Mouse (Mus musculus) thymus, adult 2 months (tissue): Measurements from ENCODE around the gene Kcnrg. TPM values are rescaled to one million over a fixed set of nuclear protein-coding genes. Genes with fewer than 3 reads are reported as not detected.

ENCODE experiments used
- DNase-seq: peaks from one replicate; pipeline ENCODE4 v3.0.0; 2021
- H3K27ac ChIP-seq: fragments of 200-500 bp; 2 replicates; pipeline ENCODE4 v1.5.1; 2012; ENCODE audit warnings: low read length, control low read depth; ENCODE audit not compliant: control insufficient read depth, insufficient read depth
- H3K27me3 ChIP-seq: fragments of 200-500 bp; 2 replicates; pipeline ENCODE4 v1.6.1; 2012; ENCODE audit warnings: mild to moderate bottlenecking, low read length, moderate library complexity, mixed read lengths; ENCODE audit not compliant: control insufficient read depth, insufficient read depth
- H3K36me3 ChIP-seq: fragments of 200-500 bp; 2 replicates; pipeline ENCODE4 v1.6.1; 2012; ENCODE audit warnings: mild to moderate bottlenecking, low read length, moderate library complexity; ENCODE audit not compliant: control insufficient read depth, insufficient read depth
- H3K4me1 ChIP-seq: fragments of 200-500 bp; replicated peaks from 2 replicates; pipeline ENCODE4 v1.6.1; 2012; ENCODE audit warnings: low read length; ENCODE audit not compliant: control insufficient read depth, insufficient read depth
- H3K4me3 ChIP-seq: fragments of 200-500 bp; 2 replicates; pipeline ENCODE4 v1.5.1; 2012; ENCODE audit warnings: mild to moderate bottlenecking, low read length, control low read depth, moderate library complexity; ENCODE audit not compliant: control insufficient read depth, insufficient read depth
- CTCF ChIP-seq: fragments of 200-500 bp; IDR thresholded peaks from 2 replicates; pipeline ENCODE4 v1.5.1; 2012; ENCODE audit warnings: mild to moderate bottlenecking, control low read depth, low read length, moderate library complexity, borderline replicate concordance; ENCODE audit not compliant: control insufficient read depth, poor library complexity, insufficient read depth; ENCODE audit errors: extremely low read depth
- POLR2A ChIP-seq: fragments of 200-500 bp; IDR thresholded peaks from 2 replicates; pipeline ENCODE4 v1.6.1; 2012; ENCODE audit warnings: mild to moderate bottlenecking, low read length, control low read depth, moderate library complexity; ENCODE audit not compliant: control insufficient read depth, poor library complexity, insufficient read depth; ENCODE audit errors: extremely low read depth
- WGBS: fragments of 180-500 bp; shearing (Covaris S2); methylation state at CpG from one replicate; pipeline ENCODE4 v1.1.7; 2018; 5-methylcytosine and 5-hydroxymethylcytosine counted together
- polyA plus RNA-seq: library from polyadenylated mRNA; depleted of rRNA; stranded (reverse); fragments of >200 nt; gene quantifications from 2 replicates; pipeline ENCODE4 v1.2.3, GENCODE M21; 2012

Gene Kcnrg
- polyA plus RNA-seq, 1 experiment = 0.28 TPM

GRCm38 (mm10) chr14:61575066-61575465, 32.2 kb upstream of the Kcnrg start:
- TF ChIP-seq CTCF = no peak
- TF ChIP-seq POLR2A = no peak
- no peak overlapping the region for H3K4me3 ChIP-seq
- no peaks in the 10 kb centered on the region for H3K36me3 ChIP-seq
- H3K4me1 ChIP-seq = no peaks in the 10 kb centered on the region
- DNase-seq = no peak
- 99% methylated on average over 10 of the region's 10 CpGs for WGBS
- H3K27me3 ChIP-seq = no peaks in the 10 kb centered on the region
- H3K27ac ChIP-seq = no peak overlapping the region

DNA sequence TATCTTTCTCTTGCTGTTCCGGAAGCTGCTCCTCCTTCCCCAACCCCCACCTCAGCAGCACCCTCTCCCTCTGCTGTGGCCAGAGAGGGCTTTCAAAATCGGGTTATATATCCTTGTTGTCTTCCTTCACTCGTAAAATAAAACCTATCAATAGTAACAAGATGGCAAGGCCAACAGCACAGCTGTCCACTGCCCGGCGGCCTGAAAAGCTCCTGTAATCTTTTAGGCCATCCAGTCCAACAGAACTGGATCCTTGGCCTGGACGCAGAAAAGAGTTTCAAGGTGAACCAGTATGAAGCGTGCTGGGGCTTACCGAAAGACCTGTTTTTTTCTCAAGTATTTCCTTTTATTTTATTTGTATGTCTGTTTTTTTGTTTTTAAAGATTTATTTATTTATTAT, 31.3 kb upstream of the Kcnrg start:
- no peak for DNase-seq
- Histone ChIP-seq H3K27me3 (no peaks in the 10 kb centered on the region), H3K4me3 (no peak overlapping the region), H3K27ac (no peak overlapping the region), H3K4me1 (no peaks in the 10 kb centered on the region), H3K36me3 (no peaks in the 10 kb centered on the region)
- WGBS = 91% methylated on average over 8 of the region's 8 CpGs
- TF ChIP-seq CTCF = no peak
- no peak for TF ChIP-seq POLR2A

- Histone ChIP-seq H3K36me3 (no peaks in the 10 kb centered on the region), H3K4me3 (no peak overlapping the region), H3K27me3 (no peaks in the 10 kb centered on the region), H3K4me1 (0 out of 2 replicates have a peak, but pooled peaks cover 2% of the 10 kb centered on the region), H3K27ac (no peak overlapping the region)
- no peak for TF ChIP-seq CTCF
- TF ChIP-seq POLR2A = no peak
- DNase-seq = no peak
- 8% methylated on average over 4 of the region's 4 CpGs for WGBS
These were observed 17.8 kb upstream of the Kcnrg start for GRCm38 (mm10) chr14:61589288-61590065.

- no peak for TF ChIP-seq POLR2A
- TF ChIP-seq CTCF = no peak
- Histone ChIP-seq H3K36me3 (no peaks in the 10 kb centered on the region), H3K27me3 (no peaks in the 10 kb centered on the region), H3K27ac (no peak overlapping the region), H3K4me1 (peaks cover 17% of the 10 kb centered on the region), H3K4me3 (no peak overlapping the region)
- WGBS = 96% methylated on average over 9 of the region's 9 CpGs
- no peak for DNase-seq
These were observed 10.4 kb upstream of the Kcnrg start for GRCm38 (mm10) chr14:61596719-61597426.

DNA sequence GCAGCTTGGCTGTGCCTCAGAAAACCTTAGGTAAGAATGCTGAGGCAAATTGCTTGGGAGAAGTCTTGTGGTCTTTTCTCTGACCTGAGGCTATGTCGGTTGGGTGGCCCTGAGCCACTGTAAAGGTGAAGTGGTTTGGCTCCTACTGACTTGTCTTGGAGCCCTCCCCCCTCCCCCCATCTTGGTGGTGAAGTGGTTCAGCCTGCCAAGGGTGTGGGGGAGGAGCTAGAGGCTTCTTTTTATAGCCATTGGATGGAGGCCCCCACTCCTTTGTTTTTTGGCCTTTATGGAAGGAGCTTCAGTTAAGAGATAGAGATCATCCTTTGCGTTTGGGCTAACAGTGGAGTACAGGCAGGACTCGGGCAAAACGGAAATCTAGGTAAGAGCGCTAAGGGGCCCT, 9.3 kb upstream of the Kcnrg start, which contains the start of gene Trim13:
Gene Trim13 (plus strand): TSS at position 280 of the 400 bp plus-strand sequence.
- Histone ChIP-seq H3K36me3 (no peaks in the 10 kb centered on the region), H3K4me3 (peak within 1 kb of the TSS; percentile 94), H3K27ac (no peak within 1 kb of the TSS), H3K4me1 (peaks cover 19% of the 10 kb centered on the region), H3K27me3 (no peaks in the 10 kb centered on the region)
- 7% methylated on average over 5 of the region's 5 CpGs for WGBS
- DNase-seq = peak; percentile 7
- no peak for TF ChIP-seq CTCF
- no peak for TF ChIP-seq POLR2A

GRCm38 (mm10) chr14:61599057-61599806, 8.0 kb upstream of the Kcnrg start:
- TF ChIP-seq CTCF = 0 out of 2 replicates have a peak, but pooled peaks have one; percentile 9
- TF ChIP-seq POLR2A = 0 out of 2 replicates have a peak, but pooled peaks have one; percentile 35
- Histone ChIP-seq H3K27me3 (no peaks in the 10 kb centered on the region), H3K4me3 (peak overlapping the region; percentile 94), H3K4me1 (peaks cover 19% of the 10 kb centered on the region), H3K27ac (no peak overlapping the region), H3K36me3 (no peaks in the 10 kb centered on the region)
- DNase-seq = peak; percentile 89
- 3% methylated on average over 44 of the region's 44 CpGs for WGBS
